Mouse (Mus musculus) G1E (cell line): ENCODE data around the gene Egfr.

Experiments used
- CTCF ChIP-seq: IDR thresholded peaks from 2 replicates; pipeline ENCODE4 v1.5.1; 2012; ENCODE audit warnings: low read depth, low read length, inconsistent platforms, mixed read lengths
- GATA1 ChIP-seq: IDR thresholded peaks from 2 replicates; pipeline ENCODE4 v1.6.1; 2012; ENCODE audit warnings: borderline replicate concordance, low read length, inconsistent platforms, mixed read lengths
- GATA2 ChIP-seq: IDR thresholded peaks from 2 replicates; pipeline ENCODE4 v1.6.1; 2012; ENCODE audit warnings: low read depth, low read length, inconsistent platforms, borderline replicate concordance
- TAL1 ChIP-seq: conservative IDR thresholded peaks from 2 replicates; pipeline ENCODE4 v1.6.1; 2012; ENCODE audit warnings: low read depth, low read length, inconsistent platforms, mixed read lengths

GRCm38 (mm10) chr11:16798136-16798535 is 46.1 kb downstream of the Egfr start:
- TF ChIP-seq CTCF (no peak), GATA1 (no peak), TAL1 (no peak), GATA2 (no peak)
